In the genomic region with DNA sequence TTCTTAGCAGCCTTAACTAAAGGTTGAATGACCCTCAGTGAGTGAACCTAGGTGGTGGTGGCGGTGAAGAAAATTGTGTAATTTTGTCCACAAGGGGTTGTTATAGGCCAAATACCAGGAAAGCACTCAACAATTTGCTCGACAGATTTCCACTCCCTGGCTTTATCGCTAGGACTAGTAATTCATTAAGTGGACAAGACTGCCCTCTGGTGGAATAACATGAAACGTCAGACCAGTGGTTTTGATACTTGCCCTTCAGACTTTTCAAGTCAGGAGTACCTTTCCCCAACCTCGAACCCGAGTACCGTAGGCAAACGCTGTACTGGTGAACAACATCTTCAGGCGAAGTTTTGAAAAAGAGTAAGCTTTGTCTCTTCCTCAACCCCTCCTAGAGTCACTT, we compare ENCODE assay signal across 8 mouse cellular contexts. TPM values are rescaled to one million over a fixed set of nuclear protein-coding genes. Genes with fewer than 3 reads are reported as not detected.
DNase-seq lines count a peak whose midpoint lies in the region; ATAC-seq and TF ChIP-seq lines count a peak whose summit lies in the region.

No protein-coding gene starts in this region.

- no peak overlapping the region for H3K27ac ChIP-seq in heart, embryonic 12.5 days (ENCODE audit: poor library complexity, severe bottlenecking)
- no peak overlapping the region for H3K27ac ChIP-seq in kidney, embryonic 14.5 days (ENCODE audit: low read depth, low read length)
- no peak overlapping the region for H3K27ac ChIP-seq in limb, embryonic 14.5 days (replicated peaks; ENCODE audit: low read depth, low read length)
- H3K27ac ChIP-seq in midbrain, postnatal 0 days (ENCODE audit: low read depth, low read length), result no peak overlapping the region
- no peak overlapping the region for H3K27ac ChIP-seq in stomach, embryonic 15.5 days

- 0 out of 2 replicates have a peak overlapping the region, but pooled peaks have one; percentile 46 for H3K9ac ChIP-seq in heart, embryonic 12.5 days
- H3K9ac ChIP-seq in kidney, embryonic 14.5 days (ENCODE audit: low read depth, low read length), result 0 out of 2 replicates have a peak overlapping the region, but pooled peaks have one; percentile 18
- H3K9ac ChIP-seq in limb, embryonic 14.5 days (ENCODE audit: low read depth, low read length, severe bottlenecking), result 0 out of 2 replicates have a peak overlapping the region, but pooled peaks have one; percentile 3
- no peak overlapping the region for H3K9ac ChIP-seq in midbrain, postnatal 0 days (replicated peaks; ENCODE audit: low read length, poor library complexity, severe bottlenecking)
- H3K9ac ChIP-seq in stomach, embryonic 15.5 days, result no peak overlapping the region

- DNase-seq in 416B (ENCODE audit: low read depth) (peak; percentile 91), WW6 (ENCODE audit: low read depth, low spot score) (peak; percentile 67)
- peak; percentile 85 for DNase-seq in embryo, embryonic 9.5 days (ENCODE audit: extremely low spot score)
- DNase-seq in limb, embryonic 14.5 days (ENCODE audit: low spot score), result peak; percentile 97
- peak; percentile 96 for DNase-seq in midbrain, postnatal 0 days (ENCODE audit: low spot score)

- under 1% methylated on average over 9 of the region's 9 CpGs for WGBS in heart, embryonic 12.5 days
- under 1% methylated on average over 9 of the region's 9 CpGs for WGBS in kidney, embryonic 14.5 days
- WGBS in limb, embryonic 14.5 days, result under 1% methylated on average over 9 of the region's 9 CpGs
- 1% methylated on average over 9 of the region's 9 CpGs for WGBS in midbrain, postnatal 0 days
- WGBS in stomach, embryonic 15.5 days, result under 1% methylated on average over 9 of the region's 9 CpGs

- no peak for TF ChIP-seq POLR2A in limb, embryonic 14.5 days (IDR thresholded peaks at IDR 0.05; ENCODE audit: borderline replicate concordance, extremely low read depth, insufficient read depth, insufficient read length)

- H3K9me3 ChIP-seq in heart, embryonic 12.5 days (replicated peaks), result no peaks in the 10 kb centered on the region
- no peaks in the 10 kb centered on the region for H3K9me3 ChIP-seq in kidney, embryonic 14.5 days (ENCODE audit: control insufficient read depth, low read length)
- no peaks in the 10 kb centered on the region for H3K9me3 ChIP-seq in limb, embryonic 14.5 days (ENCODE audit: control insufficient read depth, low read length)
- H3K9me3 ChIP-seq in midbrain, postnatal 0 days (ENCODE audit: low read length), result no peaks in the 10 kb centered on the region
- no peaks in the 10 kb centered on the region for H3K9me3 ChIP-seq in stomach, embryonic 15.5 days

- peaks cover 26% of the 10 kb centered on the region for H3K27me3 ChIP-seq in heart, embryonic 12.5 days (replicated peaks)
- peaks cover 18% of the 10 kb centered on the region for H3K27me3 ChIP-seq in kidney, embryonic 14.5 days (ENCODE audit: control insufficient read depth, insufficient read depth, low read length)
- H3K27me3 ChIP-seq in limb, embryonic 14.5 days (ENCODE audit: control insufficient read depth, insufficient read depth, low read length), result peaks cover 5% of the 10 kb centered on the region; the same call in 1 of the 2 replicates
- H3K27me3 ChIP-seq in midbrain, postnatal 0 days (ENCODE audit: insufficient read depth, low read length), result peaks cover 10% of the 10 kb centered on the region; the same call in 1 of the 2 replicates
- H3K27me3 ChIP-seq in stomach, embryonic 15.5 days (replicated peaks), result peaks cover 9% of the 10 kb centered on the region

- no peak for ATAC-seq in heart, embryonic 12.5 days (ENCODE audit: insufficient number of reproducible peaks, low FRiP score)
- ATAC-seq in kidney, embryonic 14.5 days (ENCODE audit: low FRiP score, low TSS enrichment), result no peak
- peak; percentile 45; the same call in 1 of the 2 replicates for ATAC-seq in limb, embryonic 14.5 days (ENCODE audit: low FRiP score, low read depth)
- ATAC-seq in midbrain, postnatal 0 days (ENCODE audit: low FRiP score), result peak; percentile 17; the same call in 1 of the 2 replicates
- ATAC-seq in stomach, embryonic 15.5 days (ENCODE audit: insufficient read depth, low FRiP score, low read depth), result no peak

- H3K36me3 ChIP-seq in heart, embryonic 12.5 days, result no peaks in the 10 kb centered on the region
- no peaks in the 10 kb centered on the region for H3K36me3 ChIP-seq in kidney, embryonic 14.5 days (ENCODE audit: control insufficient read depth, insufficient read depth, low read length)
- no peaks in the 10 kb centered on the region for H3K36me3 ChIP-seq in limb, embryonic 14.5 days (ENCODE audit: control insufficient read depth, insufficient read depth, low read length)
- H3K36me3 ChIP-seq in midbrain, postnatal 0 days (ENCODE audit: insufficient read depth, low read length), result no peaks in the 10 kb centered on the region
- no peaks in the 10 kb centered on the region for H3K36me3 ChIP-seq in stomach, embryonic 15.5 days

- H3K4me3 ChIP-seq in heart, embryonic 12.5 days, result peak overlapping the region; percentile 32
- H3K4me3 ChIP-seq in kidney, embryonic 14.5 days (ENCODE audit: low read length), result peak overlapping the region; percentile 17; the same call in 1 of the 2 replicates
- H3K4me3 ChIP-seq in limb, embryonic 14.5 days (replicated peaks; ENCODE audit: low read length), result 0 out of 2 replicates have a peak overlapping the region, but pooled peaks have one; percentile 9
- peak overlapping the region; percentile 14; the same call in 1 of the 2 replicates for H3K4me3 ChIP-seq in midbrain, postnatal 0 days (ENCODE audit: low read depth, low read length)
- no peak overlapping the region for H3K4me3 ChIP-seq in stomach, embryonic 15.5 days (replicated peaks)

- peaks cover 27% of the 10 kb centered on the region for H3K4me1 ChIP-seq in heart, embryonic 12.5 days (replicated peaks)
- peaks cover 4% of the 10 kb centered on the region; the same call in 1 of the 2 replicates for H3K4me1 ChIP-seq in kidney, embryonic 14.5 days (ENCODE audit: control insufficient read depth, insufficient read depth, low read length)
- peaks cover 9% of the 10 kb centered on the region for H3K4me1 ChIP-seq in limb, embryonic 14.5 days (ENCODE audit: control insufficient read depth, insufficient read depth, low read length)
- peaks cover 8% of the 10 kb centered on the region; the same call in 1 of the 2 replicates for H3K4me1 ChIP-seq in midbrain, postnatal 0 days (ENCODE audit: insufficient read depth, low read length)
- peaks cover 17% of the 10 kb centered on the region; the same call in 1 of the 2 replicates for H3K4me1 ChIP-seq in stomach, embryonic 15.5 days

- H3K4me2 ChIP-seq in heart, embryonic 12.5 days, result peak overlapping the region; percentile 50
- peak overlapping the region; percentile 29 for H3K4me2 ChIP-seq in kidney, embryonic 14.5 days (replicated peaks; ENCODE audit: low read depth, low read length)
- peak overlapping the region; percentile 35; the same call in 1 of the 2 replicates for H3K4me2 ChIP-seq in limb, embryonic 14.5 days (replicated peaks; ENCODE audit: low read depth, low read length, severe bottlenecking)
- peak overlapping the region; percentile 34 for H3K4me2 ChIP-seq in midbrain, postnatal 0 days (ENCODE audit: low read depth, low read length, poor library complexity, severe bottlenecking)
- H3K4me2 ChIP-seq in stomach, embryonic 15.5 days, result peak overlapping the region; percentile 28

- TF ChIP-seq CTCF in midbrain, postnatal 0 days (IDR thresholded peaks at IDR 0.05), result peak; percentile 87

RNA-seq across cellular contexts. Expression of gene Gdf11, which starts 3.9 kb away (rescaled TPM):
- polyA plus RNA-seq in heart, embryonic 12.5 days (2016; fragmentation: Nextera tagmentation; extraction: Ambion mirVana), result 4.3 and 5.0 TPM in 2 replicates
- 7.2 and 8.7 TPM in 2 replicates for polyA plus RNA-seq in kidney, embryonic 14.5 days (2014; fragmentation: Nextera tagmentation; extraction: Ambion mirVana)
- polyA plus RNA-seq in limb, embryonic 14.5 days (2012; rRNA removed), result 10.8 and 11.8 TPM in 2 replicates
- 6.3 and 9.2 TPM in 2 replicates for polyA plus RNA-seq in limb, embryonic 14.5 days (2014; fragmentation: Nextera tagmentation; extraction: Ambion mirVana)
- total RNA-seq in midbrain, postnatal 0 days (2014; rRNA removed), result 16.9 and 22.4 TPM in 2 replicates
- polyA plus RNA-seq in midbrain, postnatal 0 days (2015; fragmentation: Nextera tagmentation; extraction: Ambion mirVana), result 6.5 and 7.5 TPM in 2 replicates
- polyA plus RNA-seq in stomach, embryonic 15.5 days (2015; fragmentation: Nextera tagmentation; extraction: Ambion mirVana), result 4.4 and 4.7 TPM in 2 replicates

RNA-seq across cellular contexts. Expression of gene Cd63, which starts 5.4 kb away (rescaled TPM):
- 341 and 358 TPM in 2 replicates for polyA plus RNA-seq in heart, embryonic 12.5 days (2016; fragmentation: Nextera tagmentation; extraction: Ambion mirVana)
- polyA plus RNA-seq in kidney, embryonic 14.5 days (2014; fragmentation: Nextera tagmentation; extraction: Ambion mirVana), result 479 and 521 TPM in 2 replicates
- 346 and 448 TPM in 2 replicates for polyA plus RNA-seq in limb, embryonic 14.5 days (2012; rRNA removed)
- 942 and 957 TPM in 2 replicates for polyA plus RNA-seq in limb, embryonic 14.5 days (2014; fragmentation: Nextera tagmentation; extraction: Ambion mirVana)
- 16.6 and 28.6 TPM in 2 replicates for total RNA-seq in midbrain, postnatal 0 days (2014; rRNA removed)
- polyA plus RNA-seq in midbrain, postnatal 0 days (2015; fragmentation: Nextera tagmentation; extraction: Ambion mirVana), result 231 and 238 TPM in 2 replicates
- 693 and 758 TPM in 2 replicates for polyA plus RNA-seq in stomach, embryonic 15.5 days (2015; fragmentation: Nextera tagmentation; extraction: Ambion mirVana)

RNA-seq across cellular contexts. Expression of gene Rdh5, which starts 27.3 kb away (rescaled TPM):
- polyA plus RNA-seq in heart, embryonic 12.5 days (2016; fragmentation: Nextera tagmentation; extraction: Ambion mirVana), result 6.0 and 6.3 TPM in 2 replicates
- 14.5 and 15.7 TPM in 2 replicates for polyA plus RNA-seq in kidney, embryonic 14.5 days (2014; fragmentation: Nextera tagmentation; extraction: Ambion mirVana)
- 17.9 and 23.2 TPM in 2 replicates for polyA plus RNA-seq in limb, embryonic 14.5 days (2012; rRNA removed)
- 11.8 and 12.5 TPM in 2 replicates for polyA plus RNA-seq in limb, embryonic 14.5 days (2014; fragmentation: Nextera tagmentation; extraction: Ambion mirVana)
- 8.8 and 10.5 TPM in 2 replicates for total RNA-seq in midbrain, postnatal 0 days (2014; rRNA removed)
- 8.8 and 10.8 TPM in 2 replicates for polyA plus RNA-seq in midbrain, postnatal 0 days (2015; fragmentation: Nextera tagmentation; extraction: Ambion mirVana)
- polyA plus RNA-seq in stomach, embryonic 15.5 days (2015; fragmentation: Nextera tagmentation; extraction: Ambion mirVana), result 12.9 and 15.0 TPM in 2 replicates

RNA-seq across cellular contexts. Expression of gene Bloc1s1, which starts 28.4 kb away (rescaled TPM):
- polyA plus RNA-seq in heart, embryonic 12.5 days (2016; fragmentation: Nextera tagmentation; extraction: Ambion mirVana), result 161 and 165 TPM in 2 replicates
- 219 and 258 TPM in 2 replicates for polyA plus RNA-seq in kidney, embryonic 14.5 days (2014; fragmentation: Nextera tagmentation; extraction: Ambion mirVana)
- polyA plus RNA-seq in limb, embryonic 14.5 days (2012; rRNA removed), result 211 and 285 TPM in 2 replicates
- polyA plus RNA-seq in limb, embryonic 14.5 days (2014; fragmentation: Nextera tagmentation; extraction: Ambion mirVana), result 242 and 262 TPM in 2 replicates
- total RNA-seq in midbrain, postnatal 0 days (2014; rRNA removed), result 87.8 and 100 TPM in 2 replicates
- polyA plus RNA-seq in midbrain, postnatal 0 days (2015; fragmentation: Nextera tagmentation; extraction: Ambion mirVana), result 240 and 265 TPM in 2 replicates
- 190 and 208 TPM in 2 replicates for polyA plus RNA-seq in stomach, embryonic 15.5 days (2015; fragmentation: Nextera tagmentation; extraction: Ambion mirVana)

RNA-seq across cellular contexts. Expression of gene Itga7, which starts 38.2 kb away (rescaled TPM):
- 1.4 and 1.5 TPM in 2 replicates for polyA plus RNA-seq in heart, embryonic 12.5 days (2016; fragmentation: Nextera tagmentation; extraction: Ambion mirVana)
- 0.77 and 1.3 TPM in 2 replicates for polyA plus RNA-seq in kidney, embryonic 14.5 days (2014; fragmentation: Nextera tagmentation; extraction: Ambion mirVana)
- polyA plus RNA-seq in limb, embryonic 14.5 days (2012; rRNA removed), result 22.3 and 24.1 TPM in 2 replicates
- polyA plus RNA-seq in limb, embryonic 14.5 days (2014; fragmentation: Nextera tagmentation; extraction: Ambion mirVana), result 7.0 and 11.5 TPM in 2 replicates
- total RNA-seq in midbrain, postnatal 0 days (2014; rRNA removed), result 18.9 and 23.3 TPM in 2 replicates
- 13.6 and 14.0 TPM in 2 replicates for polyA plus RNA-seq in midbrain, postnatal 0 days (2015; fragmentation: Nextera tagmentation; extraction: Ambion mirVana)
- 5.2 and 5.7 TPM in 2 replicates for polyA plus RNA-seq in stomach, embryonic 15.5 days (2015; fragmentation: Nextera tagmentation; extraction: Ambion mirVana)

Comparison
In these comparisons a context has a peak if more than half of its experiments do, and no peak if none do; other contexts are left out.
1. ATAC-seq: peak in limb, embryonic 14.5 days (single experiment) and midbrain, postnatal 0 days (single experiment); none in heart, embryonic 12.5 days (single experiment), kidney, embryonic 14.5 days (single experiment) and stomach, embryonic 15.5 days (single experiment).
2. H3K9ac ChIP-seq: peak in heart, embryonic 12.5 days (single experiment), kidney, embryonic 14.5 days (single experiment) and limb, embryonic 14.5 days (single experiment); none in midbrain, postnatal 0 days (single experiment) and stomach, embryonic 15.5 days (single experiment).
3. Peak in every context shown above with its lines, with median percentiles within 50 percentile points of each other: DNase-seq and H3K4me2 ChIP-seq.